Mouse (Mus musculus) testis, adult 2 months (tissue): ENCODE data around the gene Cish. TPM values are rescaled to one million over a fixed set of nuclear protein-coding genes. Genes with fewer than 3 reads are reported as not detected.

ENCODE experiments used
- H3K27ac ChIP-seq: fragments of 200-500 bp; 2 replicates; pipeline ENCODE4 v1.5.1; 2012; ENCODE audit warnings: low read depth, low read length; ENCODE audit not compliant: control insufficient read depth, insufficient read depth
- H3K27me3 ChIP-seq: fragments of 200-500 bp; 2 replicates; pipeline ENCODE4 v1.6.1; 2012; ENCODE audit warnings: mild to moderate bottlenecking, low read length, moderate library complexity; ENCODE audit not compliant: control insufficient read depth, insufficient read depth
- H3K36me3 ChIP-seq: fragments of 200-500 bp; 2 replicates; pipeline ENCODE4 v1.6.1; 2012; ENCODE audit warnings: mild to moderate bottlenecking, low read length; ENCODE audit not compliant: control insufficient read depth, insufficient read depth
- H3K4me1 ChIP-seq: fragments of 200-500 bp; 2 replicates; pipeline ENCODE4 v1.6.1; 2012; ENCODE audit warnings: low read length; ENCODE audit not compliant: control insufficient read depth, insufficient read depth
- H3K4me3 ChIP-seq: fragments of 200-500 bp; 2 replicates; pipeline ENCODE4 v1.5.1; 2012; ENCODE audit warnings: low read depth, mild to moderate bottlenecking, low read length, moderate library complexity, mixed read lengths; ENCODE audit not compliant: control insufficient read depth
- CTCF ChIP-seq: fragments of 200-500 bp; IDR thresholded peaks from 2 replicates; pipeline ENCODE4 v1.5.1; 2012; ENCODE audit warnings: low read depth, mild to moderate bottlenecking, inconsistent platforms, low read length, moderate library complexity; ENCODE audit not compliant: control insufficient read depth, insufficient read depth, insufficient replicate concordance
- POLR2A ChIP-seq: fragments of 200-500 bp; IDR thresholded peaks from 2 replicates; pipeline ENCODE4 v1.6.1; 2012; ENCODE audit warnings: low read depth, mild to moderate bottlenecking, inconsistent platforms, low read length, moderate library complexity; ENCODE audit not compliant: control insufficient read depth
- polyA plus RNA-seq: library from polyadenylated mRNA; depleted of rRNA; stranded (reverse); fragments of >200 nt; gene quantifications from 2 replicates; pipeline ENCODE4 v1.2.3, GENCODE M21; 2012

Gene Cish
- polyA plus RNA-seq, 1 experiment = 2.7 TPM

DNA sequence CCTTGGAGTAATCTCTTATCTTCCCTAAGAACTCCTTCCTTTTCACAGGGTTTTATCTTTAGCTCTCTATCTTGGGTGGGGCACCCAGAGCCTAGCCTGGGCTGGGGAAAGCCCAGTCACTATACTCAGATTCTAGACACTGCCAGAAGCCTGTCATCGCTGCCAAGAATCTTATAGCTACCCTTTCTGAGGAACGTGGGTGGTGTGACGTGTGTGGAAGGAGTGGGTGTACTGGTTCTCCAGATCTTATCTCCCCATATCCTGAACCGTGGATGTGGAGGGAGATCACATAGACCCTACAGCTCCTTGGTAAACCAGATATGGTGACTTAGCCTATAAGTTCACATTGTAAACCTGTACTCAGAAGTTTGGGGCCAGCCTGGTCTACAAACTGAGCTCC is 210 bp upstream of the Cish start:
- Histone ChIP-seq H3K4me3 (no peak overlapping the region), H3K27me3 (no peaks in the 10 kb centered on the region), H3K36me3 (no peaks in the 10 kb centered on the region), H3K27ac (no peak overlapping the region), H3K4me1 (peaks cover 15% of the 10 kb centered on the region)
- no peak for TF ChIP-seq CTCF
- TF ChIP-seq POLR2A = no peak

DNA sequence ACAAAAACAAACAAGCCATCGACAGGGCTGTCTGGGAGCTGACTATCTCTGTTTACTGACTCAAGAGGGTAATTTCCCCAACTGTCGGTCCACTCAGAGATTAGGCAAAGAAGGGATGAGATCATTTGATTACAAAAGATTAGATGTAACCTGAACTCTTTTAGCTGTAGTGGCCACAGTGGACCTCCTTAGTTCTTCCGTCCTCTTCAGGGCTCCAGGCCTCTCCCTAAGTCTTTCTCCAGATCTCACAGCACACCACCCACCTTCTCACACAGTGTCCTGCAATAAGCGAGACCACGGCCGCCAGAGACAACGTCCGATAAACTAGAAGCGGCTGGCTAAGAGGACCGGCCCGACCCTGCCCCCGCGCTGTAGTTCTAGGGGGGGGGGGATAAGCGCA is 215 bp downstream of the Cish start:
- Histone ChIP-seq H3K4me3 (peak overlapping the region; percentile 83), H3K27me3 (no peaks in the 10 kb centered on the region), H3K36me3 (no peaks in the 10 kb centered on the region), H3K27ac (peak overlapping the region; percentile 12; the same call in 1 of the 2 replicates), H3K4me1 (peaks cover 15% of the 10 kb centered on the region)
- TF ChIP-seq POLR2A (no peak), CTCF (no peak)

DNA sequence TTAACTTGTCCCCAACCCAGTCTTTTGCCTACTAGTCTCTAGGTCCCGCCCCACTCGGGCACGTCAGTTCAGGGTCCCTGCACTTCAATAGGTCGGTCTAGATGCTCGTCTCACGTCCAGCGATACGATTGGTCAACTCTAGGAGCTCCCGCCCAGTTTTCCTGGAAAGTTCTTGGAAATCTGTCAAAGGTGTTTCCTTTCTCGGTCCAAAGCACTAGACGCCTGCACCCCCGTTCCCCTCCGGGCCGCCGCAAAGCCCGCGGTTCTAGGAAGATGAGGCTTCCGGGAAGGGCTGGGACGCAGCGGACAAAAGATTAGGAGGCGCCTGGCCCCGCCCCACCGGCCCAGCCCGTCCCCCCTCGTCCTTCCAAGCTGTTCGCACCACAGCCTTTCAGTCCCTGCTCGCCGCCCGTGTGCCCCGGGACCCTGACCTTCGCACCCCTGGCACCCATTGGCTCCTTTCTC is 707 bp downstream of the Cish start:
- no peaks in the 10 kb centered on the region for H3K27me3 ChIP-seq
- TF ChIP-seq POLR2A (peak; percentile 38), CTCF (no peak)
- H3K4me3 ChIP-seq = peak overlapping the region; percentile 83
- no peaks in the 10 kb centered on the region for H3K36me3 ChIP-seq
- peaks cover 15% of the 10 kb centered on the region for H3K4me1 ChIP-seq
- peak overlapping the region; percentile 41; the same call in 1 of the 2 replicates for H3K27ac ChIP-seq

DNA sequence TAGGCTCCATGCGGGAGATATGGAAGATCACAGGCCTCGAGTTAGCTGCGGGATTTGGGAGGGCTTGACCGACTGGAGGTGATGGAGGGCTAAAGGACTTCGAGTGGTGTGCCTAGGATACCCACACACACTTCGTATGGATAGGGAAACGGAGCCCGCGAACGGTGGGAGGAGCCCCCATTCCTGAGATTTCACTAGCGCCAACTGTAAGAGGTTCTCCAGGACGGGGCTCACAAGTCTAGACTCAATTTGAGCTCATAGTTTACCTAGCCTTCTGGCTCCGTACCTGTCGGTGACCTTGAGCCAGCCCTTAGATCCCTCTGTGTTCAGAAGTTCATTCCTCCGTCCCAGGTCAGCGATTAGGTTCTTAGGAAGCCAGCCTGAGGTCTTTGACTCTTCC is 1.2 kb downstream of the Cish start:
- H3K4me1 ChIP-seq = peaks cover 15% of the 10 kb centered on the region
- no peaks in the 10 kb centered on the region for H3K27me3 ChIP-seq
- H3K4me3 ChIP-seq = peak overlapping the region; percentile 83
- H3K36me3 ChIP-seq = no peaks in the 10 kb centered on the region
- peak overlapping the region; percentile 41; the same call in 1 of the 2 replicates for H3K27ac ChIP-seq
- TF ChIP-seq CTCF = no peak
- no peak for TF ChIP-seq POLR2A

DNA sequence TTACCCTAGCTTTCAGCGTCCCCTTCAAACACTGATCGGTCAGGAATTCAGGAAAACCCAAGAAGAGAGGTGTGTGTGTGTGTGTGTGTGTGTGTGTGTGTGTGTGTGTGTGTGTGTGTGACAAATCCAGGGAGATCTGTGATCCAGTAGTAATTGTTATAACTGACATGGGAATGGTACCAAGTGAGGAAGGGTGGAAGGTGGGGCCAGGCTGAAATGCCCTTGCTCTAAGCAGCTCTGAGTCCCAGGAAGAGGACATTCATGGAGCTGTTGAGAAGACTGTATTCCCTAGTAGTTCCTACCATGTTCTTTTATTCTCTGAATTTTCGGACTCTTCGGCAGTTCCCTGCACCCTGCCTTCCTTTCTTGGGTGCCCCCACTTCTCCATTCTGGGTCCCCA is 1.8 kb downstream of the Cish start:
- no peaks in the 10 kb centered on the region for H3K36me3 ChIP-seq
- TF ChIP-seq POLR2A = no peak
- no peak for TF ChIP-seq CTCF
- no peaks in the 10 kb centered on the region for H3K27me3 ChIP-seq
- no peak overlapping the region for H3K27ac ChIP-seq
- no peak overlapping the region; the same call in 1 of the 2 replicates for H3K4me3 ChIP-seq
- H3K4me1 ChIP-seq = peaks cover 15% of the 10 kb centered on the region

DNA sequence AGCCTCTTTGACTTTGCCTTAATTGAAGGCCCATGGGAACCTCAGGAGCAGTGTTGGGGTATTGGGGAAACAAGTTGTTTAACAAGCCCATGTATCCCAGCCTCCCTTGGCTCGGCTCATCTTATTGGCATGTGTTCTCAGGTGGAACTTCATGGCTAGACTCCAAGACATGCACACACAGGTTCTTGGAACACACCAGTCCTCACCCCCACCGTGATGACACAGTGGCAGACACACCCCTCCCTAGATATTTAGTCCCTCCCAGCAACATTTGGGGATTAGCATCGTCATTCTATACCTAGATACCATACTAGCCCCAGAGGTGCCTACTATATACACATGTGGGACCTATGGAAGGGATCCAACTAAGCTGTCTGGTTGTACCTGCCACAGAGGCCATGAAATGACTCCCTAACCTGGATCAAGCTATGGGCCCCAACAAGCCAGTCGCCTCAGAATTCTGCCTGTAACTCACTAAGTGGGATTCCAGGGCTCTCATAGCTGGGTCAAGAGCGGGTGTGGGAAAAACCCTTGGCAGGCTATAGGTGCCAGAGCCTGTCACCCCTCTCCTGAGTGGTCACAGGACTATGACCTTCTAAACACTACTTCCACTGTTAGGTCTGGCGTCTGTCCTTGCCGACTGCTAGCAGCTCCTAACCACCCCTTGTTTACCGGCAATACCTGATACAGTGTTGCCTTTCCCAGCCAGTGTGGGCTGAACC is 2.4 kb downstream of the Cish start:
- peaks cover 15% of the 10 kb centered on the region for H3K4me1 ChIP-seq
- no peak overlapping the region for H3K4me3 ChIP-seq
- H3K36me3 ChIP-seq = no peaks in the 10 kb centered on the region
- TF ChIP-seq POLR2A = no peak
- TF ChIP-seq CTCF = no peak
- no peak overlapping the region for H3K27ac ChIP-seq
- H3K27me3 ChIP-seq = no peaks in the 10 kb centered on the region

DNA sequence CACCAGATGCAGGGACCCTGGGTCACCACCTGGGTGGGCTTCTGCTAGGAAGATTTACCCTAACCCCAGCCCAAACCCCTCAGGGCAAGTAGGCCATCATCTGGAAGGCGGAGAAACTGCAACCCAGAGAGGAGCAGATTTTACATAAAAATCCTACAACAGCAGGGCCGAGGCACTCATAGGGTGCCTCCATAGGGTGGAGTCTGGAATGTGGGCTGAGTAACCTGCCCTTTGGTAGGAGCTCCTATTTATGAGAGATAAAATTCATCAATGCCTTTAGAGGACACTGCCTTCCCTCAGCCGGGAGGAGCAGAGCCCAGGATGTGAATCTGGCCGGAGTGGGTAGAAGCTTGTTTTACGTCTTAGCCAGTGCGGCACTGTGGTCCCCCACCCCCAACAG is 3.0 kb downstream of the Cish start:
- TF ChIP-seq CTCF = no peak
- Histone ChIP-seq H3K4me3 (no peak overlapping the region), H3K4me1 (peaks cover 15% of the 10 kb centered on the region), H3K36me3 (no peaks in the 10 kb centered on the region), H3K27me3 (no peaks in the 10 kb centered on the region), H3K27ac (no peak overlapping the region)
